Mouse (Mus musculus): ENCODE data around the gene Fsd1l.

GRCm38 (mm10) chr4:53620104-53620503 lies 11.2 kb upstream of the Fsd1l start:
- TF ChIP-seq CTCF (IDR thresholded peaks at IDR 0.05; ENCODE audit: low read depth) (no peak), EP300 (IDR thresholded peaks at IDR 0.05; ENCODE audit: low read depth) (no peak)
